Comparison of ENCODE assay signal across 11 mouse cellular contexts in genomic region chr7:139281195-139281594, GRCm38 (mm10). TPM values are rescaled to one million over a fixed set of nuclear protein-coding genes. Genes with fewer than 3 reads are reported as not detected.
DNase-seq lines count a peak whose midpoint lies in the region; ATAC-seq and TF ChIP-seq lines count a peak whose summit lies in the region.
"Had no signal": no experiment of that assay in that cellular context is flagged by ENCODE, and none has a peak within 500 bp of the region (broad histone marks: within the 10 kb centered on the region; RNA-seq: fewer than 3 reads in every experiment).

No protein-coding gene starts in this region.

- WGBS in kidney, adult 2 months: 28% methylated on average over 2 of the region's 2 CpGs
- 39% methylated on average over 2 of the region's 2 CpGs for WGBS in embryonic facial prominence, embryonic 13.5 days
- 62% methylated on average over 2 of the region's 2 CpGs for WGBS in limb, embryonic 10.5 days

- H3K36me3 ChIP-seq in kidney, adult 2 months (ENCODE audit: control insufficient read depth, insufficient read depth, low read length): no peaks in the 10 kb centered on the region
- no peaks in the 10 kb centered on the region for H3K36me3 ChIP-seq in embryonic facial prominence, embryonic 13.5 days
- H3K36me3 ChIP-seq in limb, embryonic 10.5 days: no peaks in the 10 kb centered on the region
- H3K36me3 ChIP-seq in megakaryocyte, embryonic 14.5 days (replicated peaks; ENCODE audit: low read length): no peaks in the 10 kb centered on the region
- H3K36me3 ChIP-seq: forebrain, embryonic 12.5 days had no signal

- TF ChIP-seq POLR2A in kidney, adult 2 months (IDR thresholded peaks at IDR 0.05; ENCODE audit: low read depth, low read length): no peak

- H3K4me1 ChIP-seq in kidney, adult 2 months (ENCODE audit: control insufficient read depth, insufficient read depth, low read length): peaks cover 3% of the 10 kb centered on the region; the same call in 1 of the 2 replicates
- peaks cover 59% of the 10 kb centered on the region for H3K4me1 ChIP-seq in embryonic facial prominence, embryonic 13.5 days
- H3K4me1 ChIP-seq in limb, embryonic 10.5 days: 0 out of 2 replicates have a peak, but pooled peaks cover 3% of the 10 kb centered on the region
- peaks cover 85% of the 10 kb centered on the region for H3K4me1 ChIP-seq in megakaryocyte, embryonic 14.5 days

- no peaks in the 10 kb centered on the region for H3K27me3 ChIP-seq in kidney, adult 2 months (replicated peaks; ENCODE audit: control insufficient read depth, insufficient read depth, low read length)
- H3K27me3 ChIP-seq in embryonic facial prominence, embryonic 13.5 days: no peaks in the 10 kb centered on the region
- H3K27me3 ChIP-seq in limb, embryonic 10.5 days (ENCODE audit: low read depth, poor library complexity, severe bottlenecking): no peaks in the 10 kb centered on the region
- H3K27me3 ChIP-seq in megakaryocyte, embryonic 14.5 days (replicated peaks): no peaks in the 10 kb centered on the region
- H3K27me3 ChIP-seq: forebrain, embryonic 12.5 days had no signal

- H3K9me3 ChIP-seq in embryonic facial prominence, embryonic 13.5 days: no peaks in the 10 kb centered on the region
- H3K9me3 ChIP-seq in limb, embryonic 10.5 days (replicated peaks): no peaks in the 10 kb centered on the region
- no peaks in the 10 kb centered on the region for H3K9me3 ChIP-seq in megakaryocyte, embryonic 14.5 days
- H3K9me3 ChIP-seq: forebrain, embryonic 12.5 days had no signal

- ATAC-seq in embryonic facial prominence, embryonic 13.5 days (ENCODE audit: insufficient number of reproducible peaks, insufficient read depth, low FRiP score, low TSS enrichment, low read depth): no peak
- ATAC-seq: midbrain, embryonic 16.5 days had no signal

- no peak overlapping the region for H3K4me2 ChIP-seq in embryonic facial prominence, embryonic 13.5 days
- H3K4me2 ChIP-seq: forebrain, embryonic 12.5 days had no signal

- no peak overlapping the region for H3K27ac ChIP-seq in kidney, adult 2 months (ENCODE audit: insufficient read depth, low read depth, low read length)
- H3K27ac ChIP-seq in embryonic facial prominence, embryonic 13.5 days: 0 out of 2 replicates have a peak overlapping the region, but pooled peaks have one; percentile 12
- H3K27ac ChIP-seq in limb, embryonic 10.5 days: 0 out of 2 replicates have a peak overlapping the region, but pooled peaks have one; percentile 57
- H3K27ac ChIP-seq: forebrain, embryonic 12.5 days had no signal

- peak; percentile 51 for DNase-seq in kidney, adult 2 months
- no peak for DNase-seq in kidney, adult 11 months
- DNase-seq in limb, embryonic 10.5 days (ENCODE audit: low spot score): no peak
- no peak for DNase-seq in right cerebral cortex, postnatal 14 days
- DNase-seq in c-Kit-positive CD71-positive TER-119-positive erythroid progenitor cells, embryonic 14.5 days (ENCODE audit: low spot score): no peak
- no peak for DNase-seq in layer of hippocampus, adult 9-11 months
- DNase-seq: right cerebral cortex, postnatal 25 days had no signal

- TF ChIP-seq CTCF in kidney, adult 2 months (conservative IDR thresholded peaks at IDR 0.05; ENCODE audit: insufficient read depth, insufficient read length, low read depth, low read length): no peak

- H3K9ac ChIP-seq in embryonic facial prominence, embryonic 13.5 days: peak overlapping the region; percentile 4; the same call in 1 of the 2 replicates
- H3K9ac ChIP-seq: forebrain, embryonic 12.5 days had no signal

- H3K4me3 ChIP-seq in kidney, adult 2 months (ENCODE audit: insufficient read depth, low read depth, low read length): no peak overlapping the region
- no peak overlapping the region for H3K4me3 ChIP-seq in embryonic facial prominence, embryonic 13.5 days
- no peak overlapping the region for H3K4me3 ChIP-seq in limb, embryonic 10.5 days
- H3K4me3 ChIP-seq in megakaryocyte, embryonic 14.5 days (replicated peaks): peak overlapping the region; percentile 62
- H3K4me3 ChIP-seq: forebrain, embryonic 12.5 days had no signal

RNA-seq across cellular contexts. Expression of gene Pwwp2b, which starts 32.9 kb away (rescaled TPM):
- polyA plus RNA-seq in kidney, adult 2 months (2012; rRNA removed): 7.9 and 8.0 TPM in 2 replicates
- polyA plus RNA-seq in embryonic facial prominence, embryonic 13.5 days (2015; fragmentation: Nextera tagmentation; extraction: Ambion mirVana): 13.7 and 16.0 TPM in 2 replicates
- polyA plus RNA-seq in limb, embryonic 10.5 days (2016; fragmentation: Nextera tagmentation; extraction: Ambion mirVana): 5.3 and 5.8 TPM in 2 replicates
- polyA plus RNA-seq in megakaryocyte, embryonic 14.5 days (2012; ENCODE audit: insufficient read depth, low replicate concordance): 11.6 and 15.8 TPM in 2 replicates
